Mouse (Mus musculus) liver, adult (tissue): ENCODE measurements around the gene Lrmda.

Source experiments
- GATA4 ChIP-seq: IDR thresholded peaks from 2 replicates; pipeline ENCODE4 v1.6.1; 2014; ENCODE audit warnings: mild to moderate bottlenecking, low read length; ENCODE audit not compliant: insufficient replicate concordance

Gene Lrmda

DNA sequence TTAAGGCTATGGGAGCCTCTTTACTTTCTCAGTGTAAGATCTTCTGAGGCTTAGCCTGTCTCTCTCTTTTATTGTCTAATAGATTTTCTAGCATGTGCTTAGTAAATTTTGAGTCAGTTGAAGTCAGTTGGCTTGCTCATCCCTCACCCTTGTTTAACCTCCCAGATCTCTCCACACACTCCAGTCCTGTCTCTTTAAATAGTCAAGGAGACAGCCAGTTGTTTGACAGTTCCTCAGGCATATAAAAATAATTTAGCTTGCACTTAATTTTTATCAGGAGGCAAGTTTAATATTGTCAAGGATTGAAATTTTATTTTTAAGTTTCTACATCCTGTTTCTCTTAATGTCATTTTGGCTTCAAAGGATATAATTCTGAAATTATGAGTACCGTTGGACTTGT lies 303.5 kb downstream of the Lrmda start:
- no peak for TF ChIP-seq GATA4

DNA sequence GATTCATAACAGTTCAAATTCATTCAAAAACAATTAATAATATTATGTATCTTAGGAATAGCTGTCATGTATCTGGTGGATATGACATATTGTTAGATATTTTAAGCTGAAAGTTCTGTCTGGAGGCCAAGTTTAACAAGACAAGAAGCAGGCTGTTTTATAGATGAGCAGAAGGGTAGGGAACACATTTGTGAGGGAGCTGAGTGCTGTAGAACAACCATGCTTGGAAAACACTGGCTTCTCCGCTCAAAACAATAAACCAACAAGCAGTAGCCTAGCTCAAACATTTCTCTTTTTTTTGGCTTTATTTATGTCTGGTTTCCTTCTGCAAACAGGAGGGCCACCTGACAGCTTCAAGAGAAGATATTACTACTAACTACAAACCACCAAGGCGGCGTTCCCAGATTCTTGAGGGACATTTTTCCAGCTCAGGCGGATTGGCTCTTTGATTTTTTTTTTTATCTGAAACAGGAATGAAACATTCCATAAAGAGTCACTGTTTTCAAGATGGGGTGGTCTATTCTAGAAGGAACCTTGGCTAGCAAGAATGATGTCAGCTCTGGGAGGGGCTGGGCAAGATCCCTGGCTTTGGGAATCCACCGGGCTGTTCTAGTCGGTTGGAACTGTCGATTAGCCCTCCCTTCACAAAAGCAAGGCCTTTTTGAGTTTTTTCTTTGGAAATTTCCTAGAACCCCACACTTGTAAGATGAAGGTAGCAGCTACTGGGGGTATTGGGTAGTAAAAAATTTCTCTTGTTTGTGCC lies 304.2 kb downstream of the Lrmda start:
- TF ChIP-seq GATA4: no peak

DNA sequence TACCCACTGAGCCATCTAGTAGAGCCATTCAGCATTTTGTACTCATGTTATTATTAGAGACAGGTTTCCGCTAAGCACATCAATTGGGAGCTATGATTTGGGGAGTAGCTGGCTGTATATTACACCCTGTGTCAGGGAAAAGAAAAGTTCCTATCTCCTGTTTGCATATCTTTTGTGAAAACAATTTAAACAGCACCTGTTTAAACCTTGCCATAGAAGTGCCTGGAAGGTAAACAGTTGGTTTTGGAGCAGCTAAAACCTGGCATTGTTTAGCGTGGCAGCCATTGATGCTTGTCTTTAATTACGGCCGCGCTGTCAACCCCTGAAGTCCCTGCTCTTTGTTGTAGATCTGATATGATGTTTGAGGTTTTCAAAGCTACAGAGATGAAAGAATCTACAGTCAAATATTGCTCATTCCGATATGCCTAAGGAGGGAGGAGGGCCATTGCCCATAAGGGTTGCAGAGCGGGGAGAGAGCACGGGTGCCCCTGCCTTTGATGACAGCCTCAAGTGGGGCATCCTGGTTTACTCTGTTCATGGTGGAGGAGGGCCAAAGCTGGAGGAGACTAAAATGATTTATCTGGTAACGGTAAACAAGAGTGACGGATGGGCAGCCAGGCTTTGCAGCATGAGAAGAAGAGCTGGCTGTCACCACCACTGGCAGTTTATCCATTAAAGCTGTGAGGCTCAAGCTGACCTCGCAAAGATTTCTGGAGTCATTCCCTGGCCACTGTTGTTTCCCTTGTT lies 306.9 kb downstream of the Lrmda start:
- TF ChIP-seq GATA4: no peak

DNA sequence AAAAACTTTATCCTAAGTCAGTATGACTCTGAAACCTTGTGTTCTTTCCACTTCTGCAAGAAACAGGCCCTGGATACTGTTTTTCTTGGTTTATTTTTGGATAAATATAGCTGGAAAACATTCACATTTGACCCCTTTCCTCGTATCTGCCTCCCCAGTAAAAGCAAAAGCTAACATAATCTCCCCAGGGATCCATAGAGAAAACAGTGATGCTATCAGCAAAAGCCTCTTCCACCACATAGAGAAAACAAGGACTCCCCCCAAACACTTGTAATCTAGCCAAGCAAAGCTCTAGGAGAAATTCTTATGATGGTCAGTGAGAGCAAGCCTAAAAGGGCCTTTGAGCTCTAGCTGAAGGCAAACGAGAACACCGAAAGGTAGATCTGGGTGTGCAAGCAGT lies 309.7 kb downstream of the Lrmda start:
- TF ChIP-seq GATA4: no peak

DNA sequence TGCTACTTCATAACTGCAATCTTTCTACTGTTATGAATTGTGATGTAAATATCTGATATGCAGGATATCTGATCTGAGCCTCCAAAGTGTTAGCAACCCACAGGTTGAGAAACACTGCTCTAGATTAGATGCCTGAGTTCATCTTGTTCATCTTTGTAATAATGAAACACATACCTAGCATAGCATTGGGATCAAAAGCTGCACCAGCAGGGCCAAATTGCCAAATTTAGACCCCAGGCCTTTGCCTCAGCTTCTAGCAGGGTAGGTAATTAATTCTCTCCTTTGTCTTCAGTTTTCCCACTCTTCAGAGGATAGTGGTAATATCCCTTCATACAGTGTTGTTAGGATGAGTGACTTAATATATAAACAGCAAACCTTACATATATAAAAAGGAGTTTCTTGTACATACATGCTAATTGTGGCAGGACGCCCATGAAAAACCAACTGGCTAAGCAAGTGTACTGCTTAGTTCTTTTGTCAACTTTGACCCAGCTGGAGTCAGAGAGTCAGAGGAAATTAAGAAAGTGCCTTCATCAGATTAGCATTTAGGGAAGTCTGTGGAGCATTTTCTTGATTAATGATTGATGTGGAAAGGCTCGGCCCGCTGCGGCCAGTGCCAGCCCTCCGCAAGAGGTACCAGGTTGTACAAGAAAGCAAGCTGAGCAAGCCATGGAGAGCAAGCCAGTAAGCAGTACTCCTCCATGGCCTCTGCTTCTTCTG lies 315.7 kb downstream of the Lrmda start:
- TF ChIP-seq GATA4: no peak

DNA sequence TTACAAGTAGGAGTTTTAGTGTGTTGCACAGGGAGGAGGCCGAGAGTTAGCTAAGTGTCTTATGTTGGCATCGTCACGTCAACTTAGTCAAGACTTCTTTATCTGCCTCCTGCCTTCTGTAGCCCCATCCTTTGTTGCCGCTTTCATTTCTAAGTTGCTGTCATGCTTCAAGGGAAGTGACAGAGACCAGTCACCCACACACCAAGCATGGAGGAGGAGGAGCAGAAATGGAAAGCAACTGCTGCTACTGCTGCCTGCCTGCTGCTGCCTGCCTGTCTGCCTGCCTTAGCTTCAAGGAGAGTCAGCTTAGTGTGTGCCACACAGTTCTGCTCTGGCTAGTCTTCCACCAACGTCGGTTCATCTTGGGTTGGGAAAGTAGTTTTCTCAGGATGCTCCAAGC lies 319.7 kb downstream of the Lrmda start:
- TF ChIP-seq GATA4: no peak

DNA sequence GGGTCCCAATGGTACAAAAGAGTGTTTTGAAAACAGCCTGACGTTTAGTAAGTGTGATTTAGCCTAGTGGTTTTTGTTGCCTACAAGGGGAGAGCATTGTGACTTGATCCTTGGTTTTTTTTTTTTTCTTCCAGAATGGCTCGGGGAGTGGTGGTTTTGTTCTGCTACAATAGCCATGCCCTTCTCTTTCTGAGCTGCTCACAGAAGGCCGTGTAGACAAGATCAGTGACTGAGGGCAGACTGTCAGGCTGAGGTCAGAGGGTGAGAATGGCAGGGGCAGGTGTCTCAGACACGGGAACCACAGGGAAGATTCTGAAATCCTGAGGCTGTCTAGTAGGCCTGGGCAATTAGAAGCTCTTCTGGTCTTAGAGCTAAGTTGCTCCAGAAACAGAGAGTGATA lies 323.8 kb downstream of the Lrmda start:
- no peak for TF ChIP-seq GATA4

DNA sequence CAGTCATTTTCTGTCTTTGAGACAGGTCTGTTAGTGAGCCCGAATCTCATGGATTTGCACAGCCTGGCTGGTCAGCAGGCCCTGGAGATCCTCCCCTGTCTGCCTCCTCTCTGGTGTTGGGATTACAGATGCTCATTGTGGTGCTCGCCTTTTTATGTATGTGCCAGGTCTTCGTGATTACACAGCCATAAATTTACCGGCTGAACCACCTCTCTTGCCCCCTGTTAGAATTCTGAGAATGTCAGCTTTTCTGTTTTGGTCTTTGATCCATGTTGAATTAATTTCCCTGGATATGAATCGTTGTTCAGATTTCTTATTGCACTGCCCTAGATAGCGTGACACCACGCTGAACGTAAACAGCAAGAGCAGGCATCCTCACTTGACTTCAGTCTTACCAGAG lies 325.7 kb downstream of the Lrmda start:
- TF ChIP-seq GATA4: no peak

DNA sequence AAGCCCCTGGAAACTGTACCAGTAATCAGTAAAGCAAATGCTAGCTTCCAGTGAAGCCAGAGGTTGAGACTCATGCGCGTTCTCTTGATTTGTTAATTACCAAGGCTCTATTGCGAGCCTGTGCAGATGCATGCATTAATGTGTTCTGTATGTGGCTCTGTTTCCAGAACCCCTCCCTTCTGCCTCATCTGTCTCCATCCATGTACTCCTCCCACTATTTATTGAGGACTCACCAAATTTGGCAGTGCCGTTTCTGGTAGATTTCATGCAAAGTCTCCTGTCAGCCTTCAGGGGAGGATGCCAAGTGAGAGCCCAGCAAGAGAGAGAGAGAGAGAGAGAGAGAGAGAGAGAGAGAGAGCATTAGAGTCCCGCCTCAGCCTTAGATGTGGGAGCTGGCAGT lies 334.1 kb downstream of the Lrmda start:
- no peak for TF ChIP-seq GATA4

DNA sequence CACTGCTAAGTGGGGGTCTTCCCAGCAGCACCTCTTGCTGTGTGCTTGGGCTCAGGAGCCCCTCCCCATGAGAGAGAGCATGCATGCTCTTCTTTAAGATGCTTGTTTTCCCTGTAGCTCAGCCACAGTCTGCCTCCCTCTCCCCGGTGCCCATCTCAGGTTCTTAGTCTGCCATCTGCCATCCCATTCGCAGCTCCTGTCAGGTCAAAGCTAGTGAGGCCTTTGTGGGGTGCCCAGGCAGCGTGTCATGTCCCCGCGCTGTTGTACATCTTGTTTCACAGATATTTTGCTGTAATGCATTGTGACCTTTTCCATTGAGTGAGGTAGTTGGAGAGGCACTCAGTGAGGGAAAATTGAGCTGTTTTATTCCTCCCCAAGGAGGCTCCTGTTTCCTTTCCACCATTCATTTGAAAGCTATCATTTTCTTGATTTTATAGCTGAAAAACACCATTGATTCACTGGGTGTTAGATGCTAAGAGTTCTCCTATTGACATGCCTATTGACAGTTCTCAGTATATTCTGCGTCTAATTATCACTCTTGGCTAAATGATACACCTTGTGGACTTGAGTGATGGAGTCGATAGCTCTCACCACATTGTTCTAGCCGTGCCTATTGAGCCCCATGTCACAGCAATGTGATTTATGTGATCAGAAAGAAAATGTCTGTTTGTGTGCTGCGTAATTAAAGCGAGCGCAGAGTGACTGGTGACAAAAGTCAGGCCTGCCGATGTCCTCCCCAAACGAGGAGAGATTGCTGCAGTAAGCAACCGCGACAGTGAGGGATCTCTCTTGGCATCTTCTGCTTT lies 335.5 kb downstream of the Lrmda start:
- no peak for TF ChIP-seq GATA4

DNA sequence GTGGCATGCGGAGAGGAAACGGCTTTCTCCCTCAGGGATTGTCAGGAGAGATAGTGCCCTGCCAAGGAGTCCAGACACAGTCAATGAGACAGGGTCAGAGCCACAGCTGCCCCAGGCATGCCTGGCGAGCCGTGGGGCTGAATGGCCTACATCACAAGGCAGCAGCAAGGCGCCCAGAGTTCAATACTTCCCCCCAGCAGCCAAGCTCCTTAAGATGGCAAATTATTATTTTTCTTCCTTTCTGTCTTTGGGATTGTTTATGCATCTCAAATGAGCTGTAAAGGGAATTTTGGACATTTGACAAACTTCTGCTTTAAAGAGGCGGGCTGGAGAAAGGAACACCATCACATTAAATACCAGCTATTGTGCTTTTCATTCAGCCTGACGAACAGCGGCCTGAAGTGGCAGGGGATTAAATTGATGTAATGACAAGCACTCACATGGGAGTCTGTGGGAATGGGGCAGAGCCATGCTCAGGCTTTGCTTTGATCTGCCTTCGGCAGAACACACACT lies 338.5 kb downstream of the Lrmda start:
- TF ChIP-seq GATA4: no peak

DNA sequence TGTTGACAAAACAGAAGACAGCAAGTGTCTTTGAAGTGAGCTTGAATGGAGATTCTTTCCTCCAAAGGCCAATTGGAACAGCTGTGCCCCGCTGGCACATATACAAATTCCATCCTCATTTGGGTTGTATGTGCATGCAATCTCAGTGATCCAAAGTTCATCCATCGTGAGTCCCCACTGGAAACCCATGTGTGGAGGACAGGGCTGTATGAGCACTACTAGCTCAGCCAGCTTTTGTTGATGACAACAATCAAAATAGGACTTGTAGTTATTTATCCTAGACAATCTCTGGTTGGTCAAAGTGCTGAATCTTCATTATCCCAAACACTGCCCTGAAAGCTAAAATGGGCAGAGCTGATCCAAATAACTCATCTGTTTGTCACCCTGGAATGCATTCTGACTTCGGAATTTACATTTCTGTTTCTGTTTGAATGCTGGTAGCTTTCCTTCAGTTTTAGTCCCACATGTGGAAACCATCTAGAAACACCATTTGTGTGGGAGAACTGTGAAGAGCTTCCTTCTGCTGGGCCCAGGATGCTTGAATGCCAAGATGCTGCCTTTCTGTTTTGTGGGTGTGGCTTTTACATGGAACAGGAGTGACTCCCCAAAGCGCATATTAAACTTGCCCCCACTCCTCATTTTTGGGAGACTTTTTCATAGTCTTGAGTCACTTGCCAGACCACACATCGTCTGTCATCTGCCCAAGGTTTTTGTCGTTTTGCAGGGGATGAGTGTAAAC lies 344.7 kb downstream of the Lrmda start:
- no peak for TF ChIP-seq GATA4

DNA sequence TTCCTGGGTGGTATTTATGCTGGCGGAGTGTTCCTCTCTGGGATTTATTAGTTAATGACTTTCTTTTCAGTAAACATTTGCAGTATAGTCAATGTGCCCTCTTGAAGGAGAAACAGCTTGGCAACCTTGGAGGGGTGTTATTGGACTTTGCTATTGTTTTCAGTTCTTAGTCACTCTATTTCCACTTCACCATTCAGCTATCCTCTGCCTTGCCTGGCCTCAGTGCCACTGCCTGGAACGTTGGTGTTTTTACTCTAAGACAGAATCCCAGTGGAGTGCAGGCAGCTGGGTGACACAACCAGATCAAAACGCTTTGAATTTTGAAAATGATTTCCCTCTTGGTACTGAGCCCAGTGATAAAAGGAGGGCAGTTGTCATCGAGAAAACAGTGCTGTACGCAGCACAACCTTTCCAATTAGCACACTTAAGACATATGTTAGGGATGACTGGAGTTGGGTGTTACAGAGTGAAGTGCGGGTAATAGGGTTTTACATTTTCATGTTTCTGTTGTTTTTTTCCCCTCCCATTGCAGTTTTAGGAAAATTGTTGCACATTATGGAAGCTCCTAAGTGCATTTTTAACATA lies 345.4 kb downstream of the Lrmda start:
- TF ChIP-seq GATA4: no peak

DNA sequence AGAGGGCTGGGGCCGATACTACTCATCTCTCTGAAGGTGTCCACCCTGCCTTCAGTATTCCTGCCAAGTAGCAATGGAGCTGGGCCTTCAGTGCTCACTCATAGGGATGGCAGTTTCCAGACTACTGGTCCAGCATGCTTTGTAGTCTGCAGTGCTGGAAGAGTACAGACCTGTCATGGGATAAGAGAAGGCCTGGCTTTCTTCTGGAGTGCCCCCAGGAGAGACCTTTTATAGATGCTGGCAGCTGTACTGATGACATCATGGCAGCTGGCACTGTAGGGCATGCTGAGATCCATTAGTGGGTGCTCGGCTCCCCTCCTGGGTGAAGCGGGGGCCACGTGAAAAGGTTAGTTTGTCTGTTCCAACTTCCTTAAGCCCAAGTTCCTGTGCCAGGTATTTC lies 348.1 kb downstream of the Lrmda start:
- no peak for TF ChIP-seq GATA4
